Mouse (Mus musculus) midbrain, embryonic 11.5 days (tissue): ENCODE measurements at regions not wholly inside any gene's neighbourhood (a gene's known extent, or its start where the extent isn't known, plus 50 kb on each side); places are given as distances from the start of the nearest gene placed in this dataset.
"Not testable (repeated sequence)": the region's sequence is repeated elsewhere in the genome, so short reads cannot be mapped to it uniquely, and the experiment has no call there.

Source experiments
- ATAC-seq: fragments of 200-750 bp; cut with Nextera tagmentation; 2 replicates; pipeline ENCODE4 v1.8.0; 2017; ENCODE audit warnings: moderate TSS enrichment, moderate library complexity; ENCODE audit not compliant: low FRiP score
- DNase-seq: peaks from one replicate; pipeline ENCODE4 v3.0.0; 2015; ENCODE audit warnings: low spot score; ENCODE audit errors: missing footprints
- H3K27ac ChIP-seq: fragments of 300-500 bp; sonication (generic); 2 replicates; pipeline ENCODE4 v1.5.1; 2014; ENCODE audit warnings: low read depth, low read length
- H3K27me3 ChIP-seq: fragments of 300-500 bp; sonication (generic); 2 replicates; pipeline ENCODE4 v1.6.1; 2014; ENCODE audit warnings: mild to moderate bottlenecking, low read length, moderate library complexity, mixed read lengths; ENCODE audit not compliant: control insufficient read depth, insufficient read depth
- H3K36me3 ChIP-seq: fragments of 300-500 bp; sonication (generic); 2 replicates; pipeline ENCODE4 v1.6.1; 2014; ENCODE audit warnings: mild to moderate bottlenecking, low read length, moderate library complexity, mixed read lengths; ENCODE audit not compliant: control insufficient read depth, insufficient read depth
- H3K4me1 ChIP-seq: fragments of 300-500 bp; sonication (generic); 2 replicates; pipeline ENCODE4 v1.6.1; 2014; ENCODE audit warnings: low read length; ENCODE audit not compliant: control insufficient read depth, insufficient read depth
- H3K4me2 ChIP-seq: fragments of 300-500 bp; sonication (generic); 2 replicates; pipeline ENCODE4 v1.6.1; 2014; ENCODE audit warnings: mild to moderate bottlenecking, moderate library complexity
- H3K4me3 ChIP-seq: fragments of 300-500 bp; sonication (generic); 2 replicates; pipeline ENCODE4 v1.5.1; 2014; ENCODE audit warnings: low read depth, low read length
- H3K9ac ChIP-seq: fragments of 300-500 bp; sonication (generic); 2 replicates; pipeline ENCODE4 v1.6.1; 2014; ENCODE audit warnings: low read length
- H3K9me3 ChIP-seq: fragments of 300-500 bp; sonication (generic); 2 replicates; pipeline ENCODE4 v1.6.1; 2016; ENCODE audit warnings: low read length; ENCODE audit not compliant: control insufficient read depth
- WGBS: fragments of 180-500 bp; shearing (Covaris S2); extraction: QIAGEN DNeasy Blood & Tissue Kit; methylation state at CpG from one replicate; pipeline ENCODE4 v1.1.7; 2014; 5-methylcytosine and 5-hydroxymethylcytosine counted together

DNA sequence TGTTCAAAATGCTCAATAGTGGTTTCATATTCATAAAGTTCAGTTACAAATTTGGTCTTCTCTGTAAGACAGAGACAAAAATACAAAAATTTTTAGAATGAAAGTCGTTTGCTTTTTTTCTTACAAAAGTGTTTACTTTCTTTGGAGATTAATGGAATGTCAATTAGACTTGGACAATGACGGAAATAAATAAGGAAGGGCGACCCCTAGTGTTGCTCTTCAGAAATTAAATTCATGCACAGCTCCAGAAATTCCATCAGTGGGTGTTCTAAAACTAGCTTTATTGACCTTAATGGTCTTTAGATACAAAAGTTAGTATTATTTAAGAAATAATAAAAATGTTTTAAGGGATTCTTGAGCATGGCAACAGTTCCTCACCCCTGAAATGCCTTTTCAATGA is 141.8 kb upstream of the Lama2 start:
- no peaks in the 10 kb centered on the region for H3K36me3 ChIP-seq
- no peak overlapping the region for H3K4me3 ChIP-seq
- 5% methylated on average over 3 of the region's 3 CpGs for WGBS
- H3K9me3 ChIP-seq, result no peaks in the 10 kb centered on the region
- H3K4me2 ChIP-seq, result no peak overlapping the region
- H3K27ac ChIP-seq, result no peak overlapping the region
- DNase-seq, result peak; percentile 85
- no peak for ATAC-seq
- no peaks in the 10 kb centered on the region for H3K27me3 ChIP-seq
- H3K4me1 ChIP-seq, result no peaks in the 10 kb centered on the region
- no peak overlapping the region for H3K9ac ChIP-seq

DNA sequence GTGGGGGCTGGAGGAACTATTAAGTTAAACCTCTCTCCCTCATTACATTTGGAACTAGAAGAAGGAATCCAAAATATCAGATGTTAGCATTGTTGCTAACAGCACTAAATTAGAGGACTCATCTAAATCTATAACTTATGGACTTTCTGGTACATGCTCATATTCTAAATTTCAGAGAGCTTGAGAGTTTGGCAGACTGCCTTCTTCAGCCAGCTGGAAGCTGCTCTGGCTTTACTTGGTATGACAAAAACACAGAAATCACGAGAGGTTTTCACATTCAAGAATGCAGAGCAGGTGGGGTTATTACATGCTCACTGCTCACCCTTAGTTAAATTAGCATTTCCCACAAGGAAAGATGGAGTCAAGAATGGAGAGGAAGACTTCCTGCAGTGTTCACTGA is 182.8 kb upstream of the Lama2 start:
- Histone ChIP-seq H3K9ac (no peak overlapping the region), H3K4me3 (no peak overlapping the region), H3K4me2 (no peak overlapping the region), H3K27me3 (no peaks in the 10 kb centered on the region), H3K27ac (no peak overlapping the region), H3K9me3 (no peaks in the 10 kb centered on the region), H3K4me1 (no peaks in the 10 kb centered on the region), H3K36me3 (no peaks in the 10 kb centered on the region)
- 57% methylated on average over 1 of the region's 1 CpGs for WGBS
- DNase-seq (peak; percentile 14), ATAC-seq (no peak)

GRCm38 (mm10) chr10:27809539-27809938 is 190.0 kb upstream of the Lama2 start:
- Histone ChIP-seq H3K4me2 (no peak overlapping the region), H3K9ac (no peak overlapping the region), H3K27ac (no peak overlapping the region), H3K27me3 (no peaks in the 10 kb centered on the region), H3K4me3 (no peak overlapping the region), H3K9me3 (no peaks in the 10 kb centered on the region), H3K36me3 (no peaks in the 10 kb centered on the region), H3K4me1 (no peaks in the 10 kb centered on the region)
- DNase-seq, result peak; percentile 75
- WGBS, result 52% methylated on average over 2 of the region's 2 CpGs
- no peak for ATAC-seq

- H3K27ac ChIP-seq, H3K9ac ChIP-seq, H3K36me3 ChIP-seq, ATAC-seq, H3K4me2 ChIP-seq, H3K9me3 ChIP-seq, H3K4me3 ChIP-seq, H3K4me1 ChIP-seq, DNase-seq, H3K27me3 ChIP-seq: not testable (repeated sequence)
- WGBS, result 95% methylated on average over 7 of the region's 9 CpGs
Measured at GRCm38 (mm10) chr10:27825671-27826070, 206.1 kb upstream of the Lama2 start.

DNA sequence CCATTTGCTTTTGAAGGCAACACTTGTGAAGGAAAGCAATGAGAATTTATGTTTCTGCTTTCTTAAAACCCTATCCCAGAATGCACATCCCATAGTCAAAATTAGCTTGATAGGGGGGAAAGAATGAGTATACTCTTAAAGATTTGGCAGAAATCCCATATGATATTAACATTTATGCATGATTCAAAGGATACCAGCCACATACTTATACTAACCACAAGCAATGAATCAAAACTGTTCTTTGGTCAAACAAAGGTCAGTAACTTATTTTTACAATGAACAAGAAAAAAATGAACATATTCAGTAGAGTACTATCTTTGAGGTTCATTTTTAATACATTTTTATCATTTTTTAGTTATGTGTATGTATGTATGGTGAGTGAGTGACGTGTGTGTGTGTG is 208.8 kb upstream of the Lama2 start:
- no peak overlapping the region for H3K9ac ChIP-seq
- WGBS, result 80% methylated on average over 1 of the region's 1 CpGs
- DNase-seq (peak; percentile 17), ATAC-seq (no peak)
- H3K27me3 ChIP-seq, result no peaks in the 10 kb centered on the region
- no peak overlapping the region for H3K4me2 ChIP-seq
- H3K4me1 ChIP-seq, result no peaks in the 10 kb centered on the region
- H3K36me3 ChIP-seq, result no peaks in the 10 kb centered on the region
- H3K4me3 ChIP-seq, result no peak overlapping the region
- H3K9me3 ChIP-seq, result no peaks in the 10 kb centered on the region
- no peak overlapping the region for H3K27ac ChIP-seq

DNA sequence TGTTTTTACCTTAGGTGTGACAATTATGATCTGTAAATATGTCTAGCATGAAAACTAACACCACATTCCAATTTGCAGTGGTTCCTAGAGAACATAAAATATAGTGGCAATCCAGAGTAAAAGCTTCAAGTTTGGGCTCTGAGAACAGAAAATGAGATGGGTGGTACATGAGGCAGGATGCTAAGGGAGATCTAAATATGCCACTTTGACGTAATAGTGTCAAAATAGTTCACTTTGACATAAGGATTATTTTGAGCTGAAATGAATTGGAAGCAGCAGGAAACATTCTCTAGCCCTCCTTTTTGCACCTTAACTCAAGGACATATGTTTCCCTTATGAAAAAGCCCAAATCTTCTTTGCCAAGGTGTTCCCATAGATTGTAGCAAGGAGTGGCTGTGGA is 219.1 kb upstream of the Lama2 start:
- WGBS, result 82% methylated on average over 1 of the region's 1 CpGs
- ATAC-seq, result no peak

GRCm38 (mm10) chr10:27841042-27841709 is 221.6 kb upstream of the Lama2 start:
- H3K27ac ChIP-seq, result no peak overlapping the region
- no peaks in the 10 kb centered on the region for H3K36me3 ChIP-seq
- no peak overlapping the region for H3K4me3 ChIP-seq
- no peaks in the 10 kb centered on the region for H3K9me3 ChIP-seq
- no peak overlapping the region for H3K4me2 ChIP-seq
- WGBS, result 75% methylated on average over 5 of the region's 5 CpGs
- no peaks in the 10 kb centered on the region for H3K27me3 ChIP-seq
- H3K9ac ChIP-seq, result no peak overlapping the region
- no peaks in the 10 kb centered on the region for H3K4me1 ChIP-seq
- peak; percentile 62 for DNase-seq
- 0 out of 2 replicates have a peak, but pooled peaks have one; percentile 30 for ATAC-seq

More for the DNA sequence above, 219.1 kb upstream of the Lama2 start:
- no peak overlapping the region for H3K4me3 ChIP-seq
- no peak overlapping the region for H3K9ac ChIP-seq
- H3K9me3 ChIP-seq, result no peaks in the 10 kb centered on the region
- DNase-seq, result peak; percentile 78
- no peaks in the 10 kb centered on the region for H3K4me1 ChIP-seq
- H3K27me3 ChIP-seq, result no peaks in the 10 kb centered on the region
- no peak overlapping the region for H3K4me2 ChIP-seq
- H3K27ac ChIP-seq, result no peak overlapping the region
- no peaks in the 10 kb centered on the region for H3K36me3 ChIP-seq

GRCm38 (mm10) chr10:27843010-27843409 is 223.5 kb upstream of the Lama2 start:
- no peak overlapping the region for H3K27ac ChIP-seq
- no peak overlapping the region for H3K4me2 ChIP-seq
- no peak overlapping the region for H3K4me3 ChIP-seq
- no peaks in the 10 kb centered on the region for H3K4me1 ChIP-seq
- ATAC-seq (no peak), DNase-seq (no peak)
- H3K27me3 ChIP-seq, result no peaks in the 10 kb centered on the region
- H3K36me3 ChIP-seq, result no peaks in the 10 kb centered on the region
- no peaks in the 10 kb centered on the region for H3K9me3 ChIP-seq
- WGBS, result 81% methylated on average over 2 of the region's 2 CpGs
- H3K9ac ChIP-seq, result no peak overlapping the region

GRCm38 (mm10) chr10:27863625-27864024 is 211.0 kb upstream of the Ptprk start:
- H3K27me3 ChIP-seq, result no peaks in the 10 kb centered on the region
- H3K36me3 ChIP-seq, result no peaks in the 10 kb centered on the region
- ATAC-seq, result no peak
- H3K27ac ChIP-seq, result no peak overlapping the region
- no peaks in the 10 kb centered on the region for H3K9me3 ChIP-seq
- 67% methylated on average over 2 of the region's 2 CpGs for WGBS
- no peak for DNase-seq
- no peak overlapping the region for H3K4me3 ChIP-seq
- no peak overlapping the region for H3K9ac ChIP-seq
- no peaks in the 10 kb centered on the region for H3K4me1 ChIP-seq
- no peak overlapping the region for H3K4me2 ChIP-seq
